Mouse (Mus musculus) cerebellum, postnatal 10 days (tissue): ENCODE results near the gene Trim32.
A peak's percentile ranks its signal among the peaks of the same experiment; 100 is the strongest.

Source experiments
- DNase-seq, 2 experiments: peaks; one replicate each; pipeline ENCODE4 v3.0.0; 2021; ENCODE audit warnings: mixed read lengths in 2 of 2

Gene Trim32

DNA sequence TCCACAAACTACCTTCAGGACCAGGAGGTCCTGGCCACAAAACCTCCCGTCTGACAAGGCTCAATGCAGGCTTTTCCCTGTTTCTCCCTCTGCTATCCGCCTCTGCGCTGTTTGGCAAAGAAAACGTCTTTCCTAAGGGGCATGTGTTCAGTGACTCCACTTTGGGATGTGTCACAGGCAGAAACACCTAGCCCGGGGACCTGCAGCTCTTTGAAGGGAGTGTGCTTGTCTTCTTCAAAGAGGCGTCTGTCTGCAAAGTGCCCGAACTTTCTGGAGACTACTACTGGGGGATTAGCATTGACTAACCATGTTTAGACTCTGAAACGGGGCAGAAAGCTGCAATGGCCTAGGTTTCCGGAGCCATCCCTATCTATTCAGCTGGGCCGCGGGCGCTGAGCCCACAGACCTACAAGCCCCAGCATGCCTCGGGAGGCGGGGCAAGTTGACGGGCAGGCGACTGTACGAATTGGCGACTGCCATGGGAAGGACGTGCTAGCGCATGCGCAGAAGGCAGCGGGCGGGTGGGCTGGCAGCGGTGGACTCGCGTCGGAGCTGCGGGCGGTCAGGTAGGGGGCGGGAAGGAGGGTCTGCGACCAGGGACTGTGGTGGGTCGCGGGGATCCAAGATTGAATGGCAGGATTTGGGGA, at the start of gene Trim32:
Trim32 (plus strand) TSS at position 483 of the 647 bp plus-strand sequence.
- DNase-seq: peak; percentile 100

DNA sequence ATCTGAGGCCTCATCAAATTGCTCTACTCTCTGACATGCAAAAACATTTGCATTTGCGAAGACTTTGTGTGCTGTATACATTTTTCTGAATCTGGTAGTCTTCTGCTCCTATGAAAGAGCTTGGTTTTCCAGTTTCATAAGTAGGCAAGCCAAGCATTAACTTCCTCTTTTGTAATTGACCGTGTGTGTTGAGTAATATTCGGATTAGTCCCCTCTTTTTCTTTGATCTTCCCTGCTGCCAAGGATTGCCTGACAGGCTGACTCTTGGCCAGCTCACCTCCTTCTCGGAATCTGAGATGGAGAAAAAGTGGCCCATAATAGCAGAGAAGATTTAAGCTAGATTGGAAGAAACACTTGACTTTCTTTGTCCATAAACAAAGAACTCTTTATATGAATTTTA, 39.3 kb upstream of the Trim32 start:
- no peak for DNase-seq

DNA sequence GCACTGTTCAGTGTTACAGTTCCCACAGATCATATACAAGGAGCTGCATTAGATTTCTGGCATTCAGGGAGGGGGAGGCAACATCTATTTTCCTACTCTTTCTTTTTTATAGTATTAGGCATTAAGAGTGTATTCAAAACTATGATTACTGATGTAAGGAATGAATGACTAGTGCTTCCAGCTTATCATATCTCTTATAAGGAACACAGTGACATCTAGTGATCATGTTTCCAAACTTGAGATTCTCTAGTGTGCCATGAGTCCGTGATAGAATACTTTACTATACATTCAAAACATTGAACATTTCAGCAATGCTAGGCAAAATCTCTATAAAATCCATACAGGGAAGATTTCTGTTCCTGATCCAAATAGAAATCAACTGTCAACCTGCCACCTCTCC, 24.5 kb upstream of the Trim32 start:
- DNase-seq: no peak

DNA sequence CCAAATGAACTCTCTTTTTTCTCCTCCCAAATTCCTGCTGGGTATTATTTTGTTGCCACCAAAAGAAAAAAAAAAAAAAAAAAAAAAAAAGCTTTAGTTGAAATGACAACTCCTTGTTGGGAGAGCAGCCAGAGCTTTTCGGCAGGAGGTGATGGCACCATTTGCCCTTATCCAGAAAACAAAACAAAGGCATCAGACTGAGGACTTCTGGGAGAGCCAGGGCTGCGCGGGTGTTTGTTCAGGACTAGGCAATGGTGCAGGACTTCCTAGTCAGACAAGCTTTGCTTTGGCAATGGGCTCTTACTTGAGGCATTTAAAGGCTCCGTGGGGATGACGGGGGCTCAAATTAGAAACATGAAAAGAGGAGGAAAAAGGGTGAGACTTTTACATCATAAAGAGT, 17.8 kb upstream of the Trim32 start:
- peak; percentile 39 to 69 for DNase-seq

DNA sequence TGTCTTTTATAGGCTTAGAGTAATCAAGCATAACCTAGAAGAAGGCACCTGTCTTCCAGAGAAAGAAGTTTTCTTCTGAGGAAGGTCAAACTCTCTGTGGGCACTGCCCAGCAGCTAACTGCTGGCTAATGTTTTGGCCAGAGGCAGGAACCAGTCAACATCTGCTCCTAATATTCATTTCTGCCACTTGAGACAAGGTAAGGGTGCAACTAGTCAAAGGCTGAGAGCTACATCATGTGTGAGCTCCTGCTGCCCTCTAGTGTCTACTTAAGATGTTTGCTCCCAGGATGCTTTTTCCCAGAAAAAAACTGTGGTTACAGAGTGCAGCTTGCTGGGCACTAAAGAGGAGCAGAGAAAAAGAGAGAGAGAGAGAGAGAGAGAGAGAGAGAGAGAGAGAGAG, 15.0 kb upstream of the Trim32 start:
- DNase-seq: peak; percentile 59 to 74

DNA sequence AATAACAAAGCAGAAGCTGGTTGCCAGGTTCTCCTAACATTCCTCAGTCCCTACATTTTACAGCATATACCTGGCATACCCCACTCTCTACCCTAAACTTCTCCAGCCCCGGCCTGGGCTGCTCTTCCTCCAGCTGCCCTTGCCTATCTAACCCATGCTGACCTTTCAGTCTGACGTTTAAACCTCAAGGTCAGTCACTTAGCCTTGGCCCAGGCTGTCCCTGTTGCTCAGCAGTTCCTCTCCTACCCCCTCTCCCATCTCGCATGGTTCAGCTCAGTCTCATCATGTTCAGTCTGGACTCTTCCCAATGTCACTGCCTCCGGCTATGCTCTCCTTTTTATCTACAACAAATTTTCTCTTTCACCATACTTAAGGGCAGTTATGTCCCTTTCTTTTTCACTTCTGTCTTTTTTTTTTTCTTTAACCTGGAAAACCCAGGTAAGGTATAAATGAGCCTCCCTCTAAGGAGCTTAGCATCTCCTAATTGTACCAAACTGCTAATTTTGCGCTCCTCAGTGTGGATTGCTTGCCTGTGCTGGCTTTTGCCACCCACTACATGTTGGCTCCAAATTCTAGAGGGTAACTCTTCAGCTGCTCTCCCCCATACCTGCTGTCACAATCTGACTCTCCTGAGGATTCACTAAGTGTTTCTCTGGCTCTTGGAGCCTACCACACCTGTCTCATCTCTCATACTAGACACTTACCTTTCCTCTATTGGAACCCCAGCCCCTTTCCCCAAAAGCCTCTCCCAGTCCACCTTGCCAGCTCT, 10.0 kb upstream of the Trim32 start:
- no peak for DNase-seq

DNA sequence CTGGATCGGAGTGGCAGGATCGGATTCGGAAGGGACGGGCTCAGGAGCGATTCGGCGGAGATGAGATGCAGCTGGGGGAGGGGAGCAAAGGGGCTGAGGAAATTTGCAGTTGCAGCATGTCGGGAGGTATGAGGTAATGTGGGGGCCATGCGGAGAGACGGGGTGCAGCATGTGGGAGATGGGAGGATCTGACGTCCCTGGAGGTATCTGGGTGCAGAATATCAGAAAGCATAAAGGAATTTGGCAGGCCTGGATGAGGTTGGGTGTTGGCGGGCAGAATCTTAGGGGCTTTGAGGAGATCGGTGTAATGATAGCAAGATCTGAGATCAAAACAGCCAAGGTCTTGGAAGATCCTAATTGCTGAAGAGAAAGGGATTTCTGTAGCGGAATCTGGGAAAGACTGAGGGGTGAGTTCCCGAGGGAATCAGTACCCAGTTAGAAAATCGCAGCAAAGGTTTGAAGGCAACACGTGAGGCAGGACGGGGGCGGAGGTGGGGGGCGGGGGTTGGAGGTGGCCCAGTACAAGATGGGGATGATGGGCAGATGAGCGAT, 441 bp downstream of the Trim32 start:
- DNase-seq: peak in 1 of 2 experiments; percentile 61

DNA sequence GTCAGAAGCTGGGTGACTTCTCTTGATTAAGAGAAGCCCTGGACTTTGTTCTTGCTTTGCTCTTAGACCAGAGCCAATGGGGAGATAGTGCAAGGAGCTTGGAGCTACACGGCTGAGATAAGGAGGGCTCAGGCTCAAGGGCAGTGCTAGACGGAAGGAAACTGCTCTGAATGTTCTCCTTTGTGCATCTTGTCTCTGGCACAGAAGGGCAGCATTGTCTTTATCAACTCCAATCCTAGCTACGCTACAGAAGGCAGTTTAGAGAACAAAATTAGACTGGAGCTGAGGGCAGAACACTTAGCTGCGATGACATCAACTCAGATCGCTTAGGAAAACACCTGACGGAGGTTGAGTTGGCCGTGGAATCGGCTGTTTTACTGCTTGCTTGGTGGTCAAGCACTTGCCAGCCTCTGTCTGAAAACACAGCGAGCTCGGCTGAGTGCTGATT, 2.4 kb downstream of the Trim32 start:
- no peak for DNase-seq

DNA sequence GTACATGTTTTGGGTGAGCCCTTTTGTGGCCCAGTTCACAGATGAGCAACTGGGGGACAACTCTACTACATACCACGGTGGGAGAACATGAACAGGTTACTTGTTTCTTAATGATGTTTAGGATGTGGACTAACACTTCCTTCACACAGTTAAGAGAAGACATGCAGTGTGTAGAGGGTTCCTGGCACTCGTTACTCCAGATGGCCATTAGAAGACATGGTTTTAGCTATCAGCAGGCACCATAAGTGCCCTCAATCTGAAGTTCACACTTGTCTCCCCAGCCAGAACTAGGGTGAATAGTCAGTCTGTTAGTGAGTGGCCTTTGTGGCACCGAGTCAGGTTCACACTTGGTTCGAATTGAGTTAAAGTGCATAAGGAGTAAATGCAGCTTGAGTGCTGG, 3.3 kb downstream of the Trim32 start:
- DNase-seq: no peak

DNA sequence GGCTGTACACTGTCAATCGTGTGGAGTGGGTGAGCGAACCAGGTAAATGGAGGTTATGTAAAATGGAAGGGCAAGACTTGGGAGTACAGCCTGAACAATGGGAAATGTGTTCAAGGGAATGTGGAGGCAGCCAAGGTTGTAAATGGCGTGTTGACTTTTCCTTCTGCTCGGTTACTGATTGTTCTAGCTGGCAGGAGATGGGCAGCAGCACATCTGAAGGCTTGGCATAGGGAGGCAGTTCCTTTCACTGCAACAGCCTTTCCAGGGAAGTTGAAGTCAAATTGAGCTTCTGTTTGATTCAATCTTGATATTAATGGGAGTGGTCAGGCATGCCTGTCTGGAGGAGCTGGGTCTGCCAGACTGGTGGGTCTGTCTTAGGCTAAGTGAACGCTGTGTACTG, 5.5 kb downstream of the Trim32 start:
- peak; percentile 49 to 50 for DNase-seq

DNA sequence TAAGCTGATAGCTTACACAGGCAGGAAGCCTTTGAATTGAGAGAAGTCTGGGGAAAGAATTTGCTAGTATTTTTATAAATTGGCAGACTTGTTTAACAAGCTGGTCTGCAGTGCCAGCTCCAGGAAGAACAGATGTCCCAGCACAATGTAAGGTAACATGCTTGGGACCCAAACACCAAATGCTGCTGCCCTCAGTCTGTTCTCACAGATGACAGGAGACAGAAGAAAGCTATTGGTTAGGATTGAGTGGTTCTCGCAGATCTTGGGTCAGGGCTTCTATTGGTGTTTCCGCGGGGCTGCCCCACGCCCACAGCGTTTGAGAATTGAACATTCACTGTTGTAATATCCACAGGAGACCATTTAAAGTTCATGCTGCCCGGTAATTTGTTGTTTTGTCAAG, 6.1 kb downstream of the Trim32 start:
- DNase-seq: peak; percentile 45 to 50

DNA sequence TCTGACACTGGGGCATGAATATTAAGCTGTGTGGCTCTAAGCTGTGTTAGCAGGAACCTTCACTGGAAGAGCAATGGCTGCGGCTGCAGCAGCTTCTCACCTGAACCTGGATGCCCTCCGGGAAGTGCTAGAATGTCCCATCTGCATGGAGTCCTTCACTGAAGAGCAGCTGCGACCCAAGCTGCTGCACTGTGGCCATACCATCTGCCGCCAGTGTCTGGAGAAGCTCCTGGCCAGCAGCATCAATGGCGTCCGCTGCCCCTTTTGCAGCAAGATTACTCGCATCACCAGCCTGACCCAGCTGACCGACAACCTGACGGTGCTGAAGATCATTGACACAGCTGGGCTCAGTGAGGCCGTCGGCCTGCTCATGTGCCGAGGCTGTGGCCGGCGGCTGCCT, 8.3 kb downstream of the Trim32 start:
- peak; percentile 61 to 65 for DNase-seq

DNA sequence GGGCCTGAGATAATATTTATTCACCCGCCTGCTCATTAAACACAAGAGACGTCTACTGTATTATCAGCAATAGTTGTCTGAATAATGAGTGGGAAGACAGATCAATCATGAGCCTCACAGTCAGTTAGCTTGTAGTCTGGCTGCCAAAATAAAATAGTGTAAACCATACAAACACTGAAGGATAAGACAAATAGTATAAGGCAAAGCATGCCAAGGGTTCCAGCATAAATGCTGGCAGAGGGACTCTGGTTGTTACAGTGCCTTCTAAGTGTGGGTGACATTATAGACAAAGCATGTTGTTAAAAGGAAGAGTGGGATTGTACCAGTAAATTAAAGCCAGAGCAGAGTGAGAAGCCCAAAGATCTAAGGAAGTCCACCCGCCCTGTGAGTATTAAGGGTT, 15.3 kb downstream of the Trim32 start:
- DNase-seq: no peak

DNA sequence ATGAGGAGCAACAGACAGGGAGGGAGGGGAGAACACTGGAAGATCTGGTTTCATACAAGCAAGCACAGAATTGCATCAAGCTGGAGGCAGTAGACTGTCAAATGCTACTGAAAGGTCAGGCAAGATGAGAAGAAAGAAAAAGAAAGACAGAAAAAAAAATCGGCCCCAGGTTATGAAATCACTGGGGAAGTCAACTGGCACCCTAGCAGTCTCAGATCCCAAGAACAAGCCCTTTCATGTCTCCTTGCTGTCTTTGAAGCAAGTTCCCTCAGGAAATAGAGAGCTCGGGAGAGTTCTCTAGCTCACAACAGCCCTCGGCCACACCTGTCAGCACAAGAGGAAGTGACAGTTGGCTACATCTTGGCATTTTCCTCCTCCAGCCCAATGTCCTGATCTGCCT, 33.4 kb downstream of the Trim32 start:
- no peak for DNase-seq

DNA sequence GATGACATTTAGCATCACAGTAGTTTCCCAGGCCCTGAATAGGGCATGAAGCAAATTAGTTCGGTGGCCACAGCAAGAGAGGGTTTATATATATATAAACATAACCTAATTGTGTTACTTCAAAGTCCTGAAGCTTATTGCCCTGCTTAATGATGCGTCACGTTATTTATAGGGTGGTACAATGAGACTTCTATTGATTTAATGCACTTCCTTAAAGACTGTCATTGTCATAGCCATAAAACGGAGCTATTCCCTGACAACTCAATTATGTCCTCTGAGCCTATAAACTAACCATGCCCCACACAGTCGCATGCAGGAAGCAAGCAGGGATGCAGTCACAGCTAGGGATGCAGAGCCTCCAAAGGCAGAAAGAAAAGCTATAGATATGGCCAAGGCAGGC, 37.8 kb downstream of the Trim32 start:
- DNase-seq: no peak

DNA sequence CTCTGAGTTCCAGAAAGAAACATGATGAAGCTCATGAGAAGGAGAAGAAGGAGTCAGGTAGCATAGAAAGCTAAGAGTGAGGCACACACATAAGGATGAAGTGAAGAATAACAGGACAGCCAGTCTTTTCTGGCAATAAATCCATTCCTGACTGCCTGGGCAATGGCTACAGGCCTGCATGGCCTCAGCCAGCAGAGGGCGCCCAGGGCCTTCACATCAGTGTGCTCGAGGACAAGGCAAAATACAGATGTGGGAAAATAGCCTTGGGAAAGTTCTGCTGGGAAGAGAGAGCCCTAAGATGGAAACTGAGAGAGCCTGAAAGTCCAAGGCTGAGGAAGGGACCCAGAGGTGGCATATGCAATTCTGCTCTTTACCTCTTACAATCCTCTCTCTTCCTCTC, 49.9 kb downstream of the Trim32 start:
- peak; percentile 94 to 95 for DNase-seq

DNA sequence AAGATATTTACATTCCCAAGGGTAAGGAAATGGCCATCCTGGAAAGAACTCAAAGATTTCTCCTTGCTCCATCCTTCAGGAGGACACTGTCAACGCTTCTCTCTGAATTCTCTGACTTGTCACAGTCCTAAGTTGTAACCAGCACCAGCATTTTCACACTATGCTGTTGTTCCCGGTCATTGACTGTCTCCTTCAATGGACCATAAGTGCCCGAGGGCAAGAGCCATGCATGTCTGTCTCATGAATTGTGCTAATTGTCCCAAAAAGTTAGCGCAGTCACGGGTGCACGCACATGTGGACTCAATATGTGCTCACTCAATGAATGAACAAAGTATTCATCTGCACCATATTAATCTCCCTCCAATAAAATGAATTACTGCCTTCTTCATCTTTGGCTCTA, 58.4 kb downstream of the Trim32 start:
- no peak for DNase-seq
